Mouse (Mus musculus): Measurements from ENCODE around the gene Abcc4. TPM values are rescaled to one million over a fixed set of nuclear protein-coding genes. Genes with fewer than 3 reads are reported as not detected.

Gene Abcc4
- 10 to 100 TPM in 1 of 2 experiments, 1 to 10 TPM in 1; 8.7 to 11.1 TPM for total RNA-seq (2021)
- long read RNA-seq, experiment 1, full-length matches to known transcripts, result 3 of 8 reads
- long read RNA-seq, experiment 1, partial matches to known transcripts, result 3 of 8 reads
- long read RNA-seq, experiment 1, other reads (novel, unspliced or antisense), result 2 of 8 reads
- long read RNA-seq, experiment 2, full-length matches to known transcripts, result 5 of 8 reads
- long read RNA-seq, experiment 2, partial matches to known transcripts, result 2 of 8 reads
- long read RNA-seq, experiment 2, other reads (novel, unspliced or antisense), result 1 of 8 reads

- H3K27ac ChIP-seq, result peak within 1 kb of the TSS; percentile 88
Measured at GRCm38 (mm10) chr14:118705808-118706731, at the start of gene Abcc4. TSS of gene Abcc4 (minus strand) at chr14:118706219.

GRCm38 (mm10) chr14:118751193-118751753, 45.3 kb upstream of the Abcc4 start:
- no peak for TF ChIP-seq CTCF (conservative IDR thresholded peaks at IDR 0.05)

More at GRCm38 (mm10) chr14:118705808-118706731, at the start of gene Abcc4:
- TF ChIP-seq CTCF (conservative IDR thresholded peaks at IDR 0.05), result no peak; the same call in none of the 2 replicates
- peak within 1 kb of the TSS; percentile 87 for H3K4me3 ChIP-seq
- peak; percentile 40 to 53 for DNase-seq (ENCODE audit: low spot score in 2 of 2)

DNA sequence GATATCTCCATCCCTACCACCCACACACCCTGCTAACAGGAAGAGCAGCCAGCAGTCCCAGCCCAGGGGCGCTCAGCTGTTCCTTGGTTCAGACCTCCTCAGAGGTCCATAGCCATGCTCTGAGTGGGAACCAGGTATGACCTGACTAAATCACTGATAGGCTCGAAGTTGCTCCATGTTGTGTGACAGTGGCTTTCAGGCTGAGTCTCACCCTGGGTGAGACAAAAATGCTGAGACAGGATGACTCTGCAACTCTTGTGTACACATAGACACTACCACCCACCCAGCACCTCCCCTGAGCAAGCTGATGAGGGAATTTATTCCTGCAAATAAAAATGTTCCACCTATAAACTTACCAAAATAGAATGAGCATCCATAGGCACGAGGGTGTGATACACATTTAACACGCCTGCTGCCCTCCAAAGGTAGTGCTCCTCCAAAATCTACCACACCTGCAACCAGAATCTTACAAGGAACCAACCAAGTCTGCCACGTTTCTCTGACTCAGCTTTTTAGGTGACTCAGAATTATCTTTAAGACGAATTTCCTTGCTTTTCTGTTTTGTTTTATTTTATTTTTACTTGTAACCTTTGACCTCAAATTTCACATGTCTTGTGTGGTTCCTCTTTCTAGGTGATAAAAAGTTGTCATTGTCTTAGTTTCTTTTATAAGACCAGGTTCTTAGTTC, 44.6 kb upstream of the Abcc4 start:
- TF ChIP-seq CTCF (conservative IDR thresholded peaks at IDR 0.05), result no peak
- DNase-seq (ENCODE audit: low spot score in 2 of 2), result no peak

More at GRCm38 (mm10) chr14:118751193-118751753, 45.3 kb upstream of the Abcc4 start:
- no peak overlapping the region for H3K4me3 ChIP-seq
- no peak overlapping the region for H3K27ac ChIP-seq
- no peak for DNase-seq (ENCODE audit: low spot score in 2 of 2)

GRCm38 (mm10) chr14:118749715-118750114, 43.7 kb upstream of the Abcc4 start:
- no peak for DNase-seq (ENCODE audit: low spot score in 2 of 2)
- no peak for TF ChIP-seq CTCF (conservative IDR thresholded peaks at IDR 0.05)
- Histone ChIP-seq H3K4me3 (no peak overlapping the region), H3K27ac (no peak overlapping the region)

More for the DNA sequence above, 44.6 kb upstream of the Abcc4 start:
- Histone ChIP-seq H3K27ac (no peak overlapping the region), H3K4me3 (no peak overlapping the region)

- no peak for DNase-seq (ENCODE audit: low spot score in 2 of 2)
- Histone ChIP-seq H3K4me3 (no peak overlapping the region), H3K27ac (no peak overlapping the region)
- no peak for TF ChIP-seq CTCF (conservative IDR thresholded peaks at IDR 0.05)
Measured at GRCm38 (mm10) chr14:118749068-118749467, 43.0 kb upstream of the Abcc4 start.

DNA sequence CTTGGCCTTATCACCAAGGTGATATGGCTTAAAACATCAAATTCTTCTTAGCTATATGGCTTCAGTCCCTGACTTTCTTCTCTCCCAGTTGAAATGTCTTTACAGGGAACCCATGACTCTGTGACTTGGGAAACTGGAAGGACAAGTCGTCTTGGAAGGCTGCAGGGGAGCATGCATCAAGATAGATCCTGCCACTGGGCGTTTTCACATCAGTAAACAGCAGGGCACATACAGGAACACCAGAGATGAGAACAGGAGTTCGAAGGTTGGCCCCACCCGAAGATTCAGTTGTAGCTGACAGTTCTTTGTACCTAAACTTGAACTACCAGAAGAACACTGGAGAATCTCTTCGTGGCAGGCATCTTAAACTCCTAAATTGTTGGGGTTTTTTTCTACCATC, 36.8 kb upstream of the Abcc4 start:
- Histone ChIP-seq H3K27ac (no peak overlapping the region), H3K4me3 (no peak overlapping the region)
- TF ChIP-seq CTCF (conservative IDR thresholded peaks at IDR 0.05), result no peak
- DNase-seq (ENCODE audit: low spot score in 2 of 2), result no peak

DNA sequence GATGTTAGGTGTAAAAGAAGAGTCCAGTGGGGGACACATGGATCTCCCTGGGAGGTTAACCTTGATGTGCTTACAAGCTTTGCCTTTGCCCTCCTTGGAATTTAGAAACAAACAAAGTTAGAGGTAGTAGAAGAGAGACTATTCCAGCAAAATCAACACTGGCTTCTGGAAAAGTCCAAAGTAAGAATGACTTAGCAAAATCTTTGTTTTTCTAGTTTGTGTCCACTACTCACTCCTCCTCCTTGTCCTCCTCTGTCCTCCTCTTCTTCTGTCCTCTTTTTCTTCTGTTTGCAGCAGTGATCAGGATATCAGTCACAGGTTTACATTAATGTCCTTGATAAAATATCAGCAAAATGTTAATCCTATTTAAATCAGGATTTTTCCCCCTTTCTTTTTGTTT, 35.8 kb upstream of the Abcc4 start:
- no peak overlapping the region for H3K4me3 ChIP-seq
- no peak for TF ChIP-seq CTCF (conservative IDR thresholded peaks at IDR 0.05)

GRCm38 (mm10) chr14:118737251-118737888, 31.4 kb upstream of the Abcc4 start:
- no peak for DNase-seq (ENCODE audit: low spot score in 2 of 2)
- peak overlapping the region; percentile 61; the same call in 1 of the 2 replicates for H3K27ac ChIP-seq
- no peak for TF ChIP-seq CTCF (conservative IDR thresholded peaks at IDR 0.05)
- H3K4me3 ChIP-seq, result no peak overlapping the region

More for the DNA sequence above, 35.8 kb upstream of the Abcc4 start:
- no peak for DNase-seq (ENCODE audit: low spot score in 2 of 2)
- H3K27ac ChIP-seq, result no peak overlapping the region

DNA sequence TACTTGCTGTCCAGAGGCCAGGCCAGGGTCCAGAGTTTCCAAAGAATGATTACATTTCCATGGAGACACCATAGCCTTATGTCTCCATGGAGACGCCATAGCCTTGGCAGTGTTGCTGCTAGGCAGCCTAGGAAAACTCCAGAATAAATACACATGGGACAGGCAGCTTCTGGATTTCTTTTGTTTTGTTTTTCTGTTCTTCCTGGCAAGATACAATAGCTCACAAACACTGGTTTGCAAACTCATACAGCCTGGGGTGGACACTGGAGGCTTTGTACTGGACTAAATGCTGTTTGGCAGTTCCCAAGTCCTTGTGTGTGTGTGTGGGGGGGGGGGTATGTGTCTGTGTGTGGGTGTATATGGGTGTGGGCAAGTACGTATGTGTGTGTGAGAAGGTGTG, 29.1 kb upstream of the Abcc4 start:
- H3K4me3 ChIP-seq, result no peak overlapping the region
- DNase-seq (ENCODE audit: low spot score in 2 of 2), result peak in 1 of 2 experiments; percentile 23
- no peak overlapping the region for H3K27ac ChIP-seq
- no peak for TF ChIP-seq CTCF (conservative IDR thresholded peaks at IDR 0.05)

GRCm38 (mm10) chr14:118733146-118733545, 27.1 kb upstream of the Abcc4 start:
- TF ChIP-seq CTCF (conservative IDR thresholded peaks at IDR 0.05), result no peak
- no peak overlapping the region for H3K27ac ChIP-seq
- no peak overlapping the region for H3K4me3 ChIP-seq
- no peak for DNase-seq (ENCODE audit: low spot score in 2 of 2)

GRCm38 (mm10) chr14:118730631-118731030, 24.6 kb upstream of the Abcc4 start:
- H3K27ac ChIP-seq, result no peak overlapping the region
- no peak overlapping the region for H3K4me3 ChIP-seq
- no peak for DNase-seq (ENCODE audit: low spot score in 2 of 2)
- no peak for TF ChIP-seq CTCF (conservative IDR thresholded peaks at IDR 0.05)

- H3K4me3 ChIP-seq, result no peak overlapping the region
- TF ChIP-seq CTCF (conservative IDR thresholded peaks at IDR 0.05), result no peak
- DNase-seq (ENCODE audit: low spot score in 2 of 2), result no peak
- no peak overlapping the region for H3K27ac ChIP-seq
Measured at GRCm38 (mm10) chr14:118725467-118725866, 19.4 kb upstream of the Abcc4 start.

All from layer of hippocampus, adult 2 months (tissue).